Mouse (Mus musculus): ENCODE results near the gene Tgfb3.
A peak's percentile ranks its signal among the peaks of the same experiment; 100 is the strongest.

The Tgfb3 gene

GRCm38 (mm10) chr12:86079202-86079667, 394 bp upstream of the Tgfb3 start:
- DNase-seq (ENCODE audit: low read depth, low spot score), result peak; percentile 82

- DNase-seq (ENCODE audit: low read depth, low spot score), result no peak
Measured at GRCm38 (mm10) chr12:86078176-86078552, 677 bp downstream of the Tgfb3 start.

- DNase-seq (ENCODE audit: low read depth, low spot score), result no peak
Measured at GRCm38 (mm10) chr12:86077736-86078135, 1.1 kb downstream of the Tgfb3 start.

GRCm38 (mm10) chr12:86077322-86077721, 1.5 kb downstream of the Tgfb3 start:
- no peak for DNase-seq (ENCODE audit: low read depth, low spot score)

- DNase-seq (ENCODE audit: low read depth, low spot score), result no peak
Measured at GRCm38 (mm10) chr12:86076321-86076901, 2.4 kb downstream of the Tgfb3 start.

GRCm38 (mm10) chr12:86075358-86075757, 3.5 kb downstream of the Tgfb3 start:
- no peak for DNase-seq (ENCODE audit: low read depth, low spot score)

GRCm38 (mm10) chr12:86074681-86075080, 4.2 kb downstream of the Tgfb3 start:
- peak; percentile 24 for DNase-seq (ENCODE audit: low read depth, low spot score)

GRCm38 (mm10) chr12:86071432-86071831, 7.4 kb downstream of the Tgfb3 start:
- no peak for DNase-seq (ENCODE audit: low read depth, low spot score)

- no peak for DNase-seq (ENCODE audit: low read depth, low spot score)
Measured at GRCm38 (mm10) chr12:86064796-86065195, 14.0 kb downstream of the Tgfb3 start.

- DNase-seq (ENCODE audit: low read depth, low spot score), result no peak
Measured at GRCm38 (mm10) chr12:86059341-86059740, 19.5 kb downstream of the Tgfb3 start.

- no peak for DNase-seq (ENCODE audit: low read depth, low spot score)
Measured at GRCm38 (mm10) chr12:86057516-86057915, 21.3 kb downstream of the Tgfb3 start.

GRCm38 (mm10) chr12:86056976-86057375, 21.9 kb downstream of the Tgfb3 start:
- no peak for DNase-seq (ENCODE audit: low read depth, low spot score)

GRCm38 (mm10) chr12:86055306-86055705, 23.5 kb downstream of the Tgfb3 start:
- no peak for DNase-seq (ENCODE audit: low read depth, low spot score)

- no peak for DNase-seq (ENCODE audit: low read depth, low spot score)
Measured at GRCm38 (mm10) chr12:86051477-86051876, 27.4 kb downstream of the Tgfb3 start.

GRCm38 (mm10) chr12:86049813-86050212, 29.0 kb downstream of the Tgfb3 start:
- no peak for DNase-seq (ENCODE audit: low read depth, low spot score)

GRCm38 (mm10) chr12:86047376-86047775, 31.5 kb downstream of the Tgfb3 start:
- DNase-seq (ENCODE audit: low read depth, low spot score), result no peak

- no peak for DNase-seq (ENCODE audit: low read depth, low spot score)
Measured at GRCm38 (mm10) chr12:86046776-86047175, 32.1 kb downstream of the Tgfb3 start.

GRCm38 (mm10) chr12:86046141-86046540, 32.7 kb downstream of the Tgfb3 start:
- DNase-seq (ENCODE audit: low read depth, low spot score), result no peak

GRCm38 (mm10) chr12:86039751-86040150, 39.1 kb downstream of the Tgfb3 start:
- DNase-seq (ENCODE audit: low read depth, low spot score), result no peak

GRCm38 (mm10) chr12:86039078-86039477, 39.8 kb downstream of the Tgfb3 start:
- DNase-seq (ENCODE audit: low read depth, low spot score), result no peak

- no peak for DNase-seq (ENCODE audit: low read depth, low spot score)
Measured at GRCm38 (mm10) chr12:86037235-86037921, 41.5 kb downstream of the Tgfb3 start.

- no peak for DNase-seq (ENCODE audit: low read depth, low spot score)
Measured at GRCm38 (mm10) chr12:86036368-86037166, 42.3 kb downstream of the Tgfb3 start.

- no peak for DNase-seq (ENCODE audit: low read depth, low spot score)
Measured at GRCm38 (mm10) chr12:86035586-86035985, 43.3 kb downstream of the Tgfb3 start.

Measured in R1 (cell line).